Mouse (Mus musculus): ENCODE measurements around the gene Tmem151a.

- no peak for TF ChIP-seq CTCF (IDR thresholded peaks at IDR 0.05; ENCODE audit: insufficient read depth, low read depth, low read length)
- peak; percentile 38; the same call in 1 of the 2 replicates for TF ChIP-seq POLR2A (IDR thresholded peaks at IDR 0.05; ENCODE audit: insufficient read depth, low read depth, low read length)
These were observed 13.6 kb downstream of the Tmem151a start for GRCm38 (mm10) chr19:5071545-5072369.
